Mouse (Mus musculus) gastrocnemius, adult 8-10 months (tissue): ENCODE measurements around the gene Tnf. TPM values are rescaled to one million over a fixed set of nuclear protein-coding genes. Genes with fewer than 3 reads are reported as not detected.

Experiments used
- DNase-seq, 2 experiments: peaks; one replicate each; pipeline ENCODE4 v3.0.0; 2022; ENCODE audit warnings: low spot score in 2 of 2
- total RNA-seq, 4 experiments: library from RNA; stranded (reverse); gene quantifications; 2 replicates each; pipeline ENCODE4 v1.2.4; 2022

Tnf gene
- total RNA-seq, 4 experiments from 2014 or later = 0.31 TPM; not detected in 3

DNA sequence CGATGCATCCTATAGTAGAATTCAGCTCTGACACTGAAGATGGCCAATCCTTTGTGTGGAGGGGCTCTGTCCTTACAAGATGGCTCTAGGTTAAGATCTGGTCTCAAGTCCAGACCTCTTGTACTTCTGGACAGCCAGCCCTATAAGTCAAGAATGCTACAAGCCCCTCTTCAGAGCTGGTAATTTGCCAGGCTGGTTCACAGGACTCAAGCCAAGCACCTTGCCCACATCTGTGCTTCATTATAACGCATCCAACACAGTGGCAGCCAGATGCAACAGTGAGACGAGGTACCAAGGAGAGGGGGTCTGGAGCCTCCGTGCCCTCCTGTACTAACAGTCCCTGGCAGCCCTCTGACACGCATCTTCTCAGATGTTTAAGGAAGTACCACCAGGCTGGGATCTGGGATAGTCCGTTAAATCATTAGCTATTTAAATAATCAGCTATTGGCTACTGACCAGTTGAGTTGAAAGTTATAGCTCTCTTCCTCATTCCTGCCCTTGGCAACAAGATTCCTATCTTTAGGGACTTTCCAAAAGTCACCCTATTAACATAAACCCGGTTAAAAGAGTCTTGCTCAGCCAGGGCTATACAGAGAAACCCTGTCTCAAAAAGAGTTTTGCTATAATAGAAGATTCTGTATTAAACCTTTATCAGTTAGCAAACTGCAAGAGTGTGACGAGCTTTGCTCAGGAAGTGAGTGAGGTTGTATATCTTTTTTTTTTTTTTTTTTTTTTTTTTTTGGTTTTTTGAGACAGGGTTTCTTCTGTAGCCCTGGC lies 27.4 kb downstream of the Tnf start:
- DNase-seq = no peak

DNA sequence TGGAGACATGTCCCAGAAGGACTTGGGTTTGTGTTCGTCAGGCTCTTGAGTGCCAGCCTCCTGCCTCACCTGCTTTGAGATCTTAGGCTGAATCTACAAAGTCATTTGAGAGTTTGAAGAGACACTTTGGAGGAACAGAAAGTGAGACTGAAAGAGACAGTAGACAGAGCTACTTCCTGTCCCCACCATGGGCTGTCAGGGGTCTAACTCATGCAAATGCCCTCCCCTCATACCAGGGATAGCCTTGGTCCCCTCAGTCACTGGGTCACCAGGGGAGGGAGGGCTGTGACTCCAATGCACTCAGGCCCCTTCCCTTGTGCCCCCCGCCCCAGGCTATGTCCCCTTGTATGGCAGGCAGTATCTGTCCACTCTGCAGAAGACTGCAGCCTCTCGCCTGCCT lies 28.5 kb downstream of the Tnf start:
- DNase-seq = no peak

DNA sequence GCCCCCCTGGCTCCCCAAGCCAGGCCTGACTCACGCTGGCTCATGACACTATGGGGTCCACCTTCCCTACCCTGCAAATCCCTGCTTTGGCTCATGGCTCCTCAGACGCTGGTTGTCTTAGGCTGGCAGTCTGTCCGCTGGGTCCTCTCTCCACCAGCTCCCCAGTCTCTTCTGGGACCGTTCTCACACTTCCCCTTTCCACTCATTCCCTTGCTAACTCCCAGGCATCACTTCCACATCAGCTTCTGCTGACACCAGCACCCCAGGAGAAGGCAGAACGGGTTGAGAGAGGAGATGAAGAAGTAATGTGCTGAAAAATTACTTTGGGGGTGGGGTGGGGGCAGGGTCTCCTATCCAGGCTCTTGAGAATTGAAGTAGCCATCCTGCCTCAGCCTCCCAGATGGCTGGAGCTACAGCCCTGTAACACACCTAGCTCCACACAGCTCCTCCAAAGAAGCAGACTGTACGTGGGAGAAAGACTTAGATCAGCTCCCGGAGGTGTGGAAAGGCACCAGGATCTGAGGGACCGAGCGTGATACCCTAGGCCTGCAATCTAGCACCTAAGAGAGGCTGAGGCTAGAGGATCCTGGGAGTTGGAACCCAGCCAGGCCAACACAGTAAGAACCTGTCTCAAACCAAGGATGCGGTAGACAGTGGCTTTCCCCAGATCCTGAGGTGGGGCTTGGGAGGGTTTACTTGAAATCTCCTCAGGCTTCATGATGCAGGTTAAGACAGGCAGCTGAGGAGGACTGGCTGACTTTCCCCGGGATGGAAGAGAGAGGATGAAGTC lies 29.2 kb downstream of the Tnf start:
- no peak for DNase-seq

DNA sequence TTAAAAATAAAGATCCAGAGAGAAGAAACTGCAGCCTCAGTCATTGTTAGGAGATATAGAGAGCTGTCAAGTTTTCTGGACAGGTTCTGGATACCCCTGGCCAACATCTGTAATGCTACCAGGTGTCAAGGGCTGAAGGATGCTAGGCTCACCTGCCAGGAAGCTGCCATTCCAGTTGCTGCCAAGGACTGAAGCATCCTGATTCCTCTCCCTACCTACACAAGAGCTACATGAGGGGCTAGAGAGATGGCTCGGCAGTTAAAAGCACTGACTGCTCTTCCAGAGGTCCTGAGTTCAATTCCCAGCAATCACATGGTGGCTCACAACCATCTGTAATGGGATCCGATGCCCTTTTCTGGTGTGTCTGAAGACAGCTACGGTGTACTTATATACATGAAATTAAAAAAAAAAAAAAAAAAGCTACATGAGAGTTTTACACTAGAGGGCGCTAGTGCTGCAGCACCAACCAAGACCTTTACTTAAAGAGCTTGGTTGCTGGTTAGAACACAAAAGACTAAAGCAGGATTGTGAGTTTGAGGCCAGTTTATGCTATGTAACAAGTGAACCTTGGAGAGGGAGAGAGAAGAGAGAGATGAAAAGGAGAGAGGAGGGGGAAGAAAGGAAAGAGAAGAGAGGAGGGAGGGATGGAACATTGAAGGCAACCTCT lies 33.1 kb downstream of the Tnf start:
- no peak for DNase-seq

DNA sequence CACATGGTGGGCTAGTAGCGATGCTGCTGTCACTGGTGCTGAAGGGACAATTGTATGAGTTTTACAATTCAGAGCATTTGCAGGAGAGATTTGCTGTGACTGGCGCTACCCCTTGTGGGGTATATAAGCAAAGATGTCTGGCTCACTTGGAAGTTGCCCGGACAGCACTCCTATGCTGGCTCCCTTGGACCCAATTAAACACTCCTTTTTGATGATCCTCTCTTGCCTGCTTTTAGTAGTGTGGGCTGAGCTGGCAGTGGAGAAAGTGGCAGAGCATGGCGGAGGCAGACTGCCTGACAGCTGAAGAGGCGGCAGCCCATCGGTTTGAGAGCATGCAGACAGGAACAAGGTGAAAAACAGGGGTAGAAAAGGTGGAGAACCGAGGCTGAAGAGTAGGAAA lies 34.0 kb downstream of the Tnf start:
- no peak for DNase-seq

DNA sequence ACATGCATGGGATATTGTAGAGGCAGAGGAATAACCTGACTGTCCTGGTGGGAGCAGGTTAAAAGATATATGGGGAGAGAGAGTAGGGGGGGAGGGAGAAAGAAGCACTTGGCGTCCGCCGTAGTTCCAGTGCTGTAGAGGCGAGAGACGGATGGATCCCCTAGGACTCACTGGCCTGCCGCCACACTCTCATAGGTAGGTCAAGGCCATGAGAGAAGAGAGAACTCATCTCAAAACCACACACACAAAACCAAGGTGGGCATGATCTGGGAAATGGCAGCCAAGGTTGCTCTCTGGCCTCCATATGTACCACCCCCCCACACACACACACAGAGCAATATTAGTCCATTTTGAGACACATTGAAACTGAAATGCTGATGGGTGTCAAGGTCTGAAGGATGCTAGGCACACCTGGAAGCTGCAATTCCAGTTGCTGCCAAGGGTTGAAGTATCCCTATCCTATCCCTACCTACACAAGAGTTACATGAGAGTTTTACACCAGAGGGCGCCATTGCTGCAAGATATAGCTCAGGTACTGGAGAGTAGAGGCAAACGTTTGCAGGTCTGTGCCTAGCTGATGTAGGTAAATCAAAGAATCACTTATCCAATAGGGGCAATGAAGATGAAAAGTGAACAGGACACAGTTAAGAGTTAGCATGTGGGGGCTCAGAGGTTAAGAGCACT lies 35.3 kb downstream of the Tnf start:
- DNase-seq = no peak

DNA sequence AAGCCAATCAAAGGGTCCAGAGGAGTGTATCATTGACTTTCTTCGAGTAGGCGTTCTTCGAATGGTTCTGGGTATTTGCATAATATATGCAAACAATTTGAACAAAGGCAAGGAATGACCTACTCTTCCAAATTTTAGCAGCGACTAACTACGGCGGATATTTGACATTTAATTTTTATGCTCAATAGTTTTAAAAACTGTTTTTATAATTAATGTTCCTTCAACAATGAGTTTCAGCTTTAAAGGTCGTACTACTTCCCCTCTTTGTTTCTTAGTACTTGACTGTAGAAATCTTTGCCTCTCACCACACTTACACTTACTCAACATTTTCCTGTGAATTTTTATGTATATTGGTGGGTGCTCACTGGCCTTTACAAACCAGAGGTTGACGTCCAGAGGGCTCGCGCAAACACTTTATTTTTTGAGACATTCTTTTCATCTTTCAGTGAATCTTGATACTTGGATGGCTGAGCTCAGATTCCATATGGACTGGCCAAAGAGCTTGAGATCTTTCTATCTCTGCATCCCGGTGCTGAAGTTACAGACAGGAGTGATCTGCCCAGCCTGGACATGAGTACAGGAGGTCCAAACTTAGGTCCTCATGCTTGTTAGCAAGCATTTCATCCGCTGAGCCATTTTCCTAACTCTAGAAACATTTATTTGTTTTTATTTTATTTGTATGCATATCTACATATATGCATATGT lies 36.2 kb downstream of the Tnf start:
- DNase-seq = no peak

DNA sequence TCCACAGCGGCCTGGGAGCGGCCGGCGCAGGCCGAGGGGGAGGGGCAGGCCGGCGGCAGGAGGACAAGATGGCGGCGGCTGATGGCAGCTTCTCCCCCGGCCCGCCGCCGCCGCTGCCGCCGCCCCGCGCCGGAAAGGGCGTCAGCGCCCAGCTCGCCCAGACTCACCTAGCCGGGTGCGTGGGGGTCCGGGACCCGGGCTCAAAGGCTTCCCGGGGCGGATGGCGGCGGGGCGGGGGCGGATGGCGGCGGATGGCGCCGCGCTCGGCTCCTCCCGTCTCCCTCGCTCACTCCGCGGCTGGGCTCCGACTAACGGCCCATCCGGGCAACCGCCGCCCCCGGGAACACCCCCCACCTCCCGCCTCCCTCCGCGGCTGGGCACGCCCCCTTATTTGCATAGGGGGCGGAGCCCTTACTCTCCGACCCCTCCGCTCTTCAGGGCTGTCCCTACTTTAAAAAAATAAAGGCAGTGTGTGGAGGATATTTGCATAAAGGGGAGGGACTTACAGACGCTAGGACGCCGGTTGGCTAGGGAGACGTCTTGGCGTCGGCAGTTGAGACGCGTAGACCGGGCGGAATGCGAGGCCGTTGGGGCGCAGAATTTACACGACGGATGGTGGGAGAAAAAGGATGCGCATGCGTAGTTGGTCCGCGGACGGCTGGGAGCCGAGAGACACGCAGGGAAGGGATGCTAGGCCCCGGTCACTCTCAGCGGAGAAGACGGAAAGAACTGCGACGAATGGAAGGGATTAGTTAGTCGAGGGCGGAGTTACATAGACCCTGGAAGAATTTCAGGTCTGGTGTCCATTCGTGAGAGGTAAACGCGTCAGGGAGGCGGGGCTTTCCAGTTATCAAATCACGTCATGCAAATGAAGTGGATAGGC lies 37.0 kb downstream of the Tnf start, which contains the start of gene Prrc2a:
Gene Prrc2a, minus strand, starts transcription at position 330 of the 883 bp plus-strand sequence.
- peak; percentile 96 to 98 for DNase-seq

DNA sequence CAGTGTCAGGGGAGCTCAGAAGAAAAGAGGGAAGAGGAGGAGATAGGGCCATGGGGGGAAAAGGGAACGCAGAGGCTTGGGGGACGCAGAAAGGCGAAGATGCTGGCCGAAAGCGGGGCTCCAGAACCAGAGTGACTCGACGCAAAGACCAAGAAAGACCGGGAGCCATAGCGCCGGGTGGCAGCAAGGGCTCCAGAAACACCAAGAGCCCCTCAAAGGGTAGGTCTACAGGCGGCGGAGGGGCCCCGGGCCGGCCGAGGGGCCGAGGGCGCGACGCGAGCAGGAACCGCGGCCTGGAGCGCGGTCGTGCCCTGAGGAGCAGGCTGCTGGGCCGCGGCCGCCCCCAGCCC lies 37.6 kb downstream of the Tnf start:
- DNase-seq = no peak

DNA sequence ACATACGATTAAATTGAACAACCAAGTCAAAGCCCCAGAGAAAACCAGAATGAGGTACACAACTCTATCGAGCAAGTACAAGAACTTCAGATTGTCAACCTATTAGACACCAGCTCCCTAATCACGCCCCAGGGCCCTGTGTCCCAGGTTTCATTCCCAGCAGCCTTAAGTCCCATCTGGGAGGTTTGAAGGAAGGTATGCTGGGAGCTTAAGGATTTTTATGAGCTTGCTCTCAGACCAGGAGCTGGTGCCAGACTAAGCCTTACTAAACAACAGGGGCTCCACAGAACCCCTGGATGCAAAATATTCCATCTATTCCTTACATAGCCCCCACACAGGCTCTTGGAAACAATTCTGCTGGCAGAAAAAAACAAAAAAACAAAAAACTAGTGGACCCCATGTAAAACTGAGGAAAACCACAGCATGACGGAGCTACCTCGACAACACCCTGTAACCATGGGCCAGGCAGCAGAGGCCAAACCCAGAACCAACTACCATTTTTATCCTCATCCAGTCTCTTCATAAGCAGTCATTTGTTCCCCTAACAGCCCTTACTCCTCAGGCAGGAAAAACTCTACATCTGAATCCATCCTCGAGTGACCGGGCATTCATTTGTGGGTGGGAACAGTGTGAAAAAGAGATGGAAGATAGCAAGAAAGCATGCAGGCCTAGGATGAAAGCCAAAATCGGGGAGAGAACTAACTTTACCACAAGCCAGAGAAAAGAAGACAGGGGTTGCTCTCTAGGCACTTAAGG lies 38.3 kb downstream of the Tnf start:
- no peak for DNase-seq

DNA sequence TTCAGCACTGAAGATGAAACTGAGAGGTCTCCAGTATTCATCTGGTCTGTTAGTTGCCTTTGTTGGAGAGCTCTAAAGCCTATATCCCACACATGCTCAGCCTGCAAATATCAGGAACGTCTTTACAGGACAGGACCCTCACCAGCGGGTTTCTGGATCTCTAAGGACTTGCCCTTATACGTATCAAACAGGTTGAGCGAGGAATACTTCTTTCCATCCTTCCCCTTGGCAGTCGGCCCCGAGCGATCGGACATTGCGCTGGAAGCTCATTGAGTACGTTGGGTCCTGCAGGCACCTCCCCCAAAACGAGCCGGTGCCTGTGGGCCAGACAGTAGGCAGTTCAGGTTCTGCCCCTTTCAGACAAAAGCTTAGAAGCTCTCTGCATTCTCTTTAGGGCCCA lies 39.1 kb downstream of the Tnf start:
- no peak for DNase-seq

DNA sequence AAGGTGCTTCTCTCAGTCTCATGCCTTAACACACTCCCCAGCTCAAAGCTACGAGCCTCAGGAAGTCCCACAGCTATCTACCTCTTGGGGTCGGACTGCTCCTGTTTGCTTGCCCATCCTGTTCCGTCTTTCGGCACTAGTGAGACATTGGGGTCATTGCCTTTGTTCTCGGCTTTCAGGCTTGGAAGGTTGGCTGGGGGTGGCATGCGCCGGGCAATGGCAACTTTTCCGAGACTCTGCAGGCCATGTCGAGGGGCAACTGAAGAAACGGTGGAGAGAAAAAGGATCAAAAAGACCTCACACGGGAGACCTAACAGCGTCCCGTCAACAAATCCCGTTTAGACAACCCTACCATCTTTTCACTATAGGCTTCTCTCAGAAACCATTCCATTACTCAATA lies 39.7 kb downstream of the Tnf start:
- no peak for DNase-seq

DNA sequence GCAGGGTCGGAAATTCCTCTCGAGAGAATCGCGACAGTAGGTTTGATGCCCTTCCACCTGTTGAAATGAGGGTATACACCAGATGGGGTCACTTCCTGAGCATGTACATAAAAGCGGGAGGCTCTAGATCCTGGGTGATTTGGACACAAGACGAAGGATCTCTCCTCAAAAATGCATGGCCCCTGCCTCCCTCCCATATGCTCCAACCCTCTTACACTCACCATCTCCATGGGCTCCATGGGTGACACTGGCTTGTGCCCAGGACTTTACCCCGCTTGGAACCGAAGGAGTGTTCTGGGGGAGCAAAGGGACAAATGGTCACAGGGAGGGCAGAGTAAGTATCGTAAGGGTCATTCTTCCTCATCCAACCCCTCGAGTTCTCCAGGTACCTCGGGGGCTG lies 40.4 kb downstream of the Tnf start:
- DNase-seq = no peak

DNA sequence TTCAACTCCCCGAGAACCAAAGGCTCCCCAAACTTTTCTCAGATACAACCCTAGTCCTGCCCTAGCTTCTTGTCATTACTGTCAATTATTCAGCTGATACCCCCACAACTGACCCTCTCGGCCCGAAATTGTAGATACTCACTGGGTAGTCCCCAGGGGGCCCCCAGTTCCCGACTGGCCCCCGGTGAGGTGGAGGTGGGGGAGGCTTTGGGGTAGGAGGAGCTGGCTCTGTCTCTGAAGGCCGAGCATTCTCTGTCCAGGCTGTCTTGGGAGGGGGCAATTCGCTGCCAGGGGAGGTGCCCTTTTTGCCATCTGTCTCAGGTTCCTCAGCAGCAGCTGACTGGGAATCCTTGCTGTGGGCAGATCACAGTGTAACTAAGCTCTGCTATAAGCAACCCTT lies 42.2 kb downstream of the Tnf start:
- DNase-seq = no peak

DNA sequence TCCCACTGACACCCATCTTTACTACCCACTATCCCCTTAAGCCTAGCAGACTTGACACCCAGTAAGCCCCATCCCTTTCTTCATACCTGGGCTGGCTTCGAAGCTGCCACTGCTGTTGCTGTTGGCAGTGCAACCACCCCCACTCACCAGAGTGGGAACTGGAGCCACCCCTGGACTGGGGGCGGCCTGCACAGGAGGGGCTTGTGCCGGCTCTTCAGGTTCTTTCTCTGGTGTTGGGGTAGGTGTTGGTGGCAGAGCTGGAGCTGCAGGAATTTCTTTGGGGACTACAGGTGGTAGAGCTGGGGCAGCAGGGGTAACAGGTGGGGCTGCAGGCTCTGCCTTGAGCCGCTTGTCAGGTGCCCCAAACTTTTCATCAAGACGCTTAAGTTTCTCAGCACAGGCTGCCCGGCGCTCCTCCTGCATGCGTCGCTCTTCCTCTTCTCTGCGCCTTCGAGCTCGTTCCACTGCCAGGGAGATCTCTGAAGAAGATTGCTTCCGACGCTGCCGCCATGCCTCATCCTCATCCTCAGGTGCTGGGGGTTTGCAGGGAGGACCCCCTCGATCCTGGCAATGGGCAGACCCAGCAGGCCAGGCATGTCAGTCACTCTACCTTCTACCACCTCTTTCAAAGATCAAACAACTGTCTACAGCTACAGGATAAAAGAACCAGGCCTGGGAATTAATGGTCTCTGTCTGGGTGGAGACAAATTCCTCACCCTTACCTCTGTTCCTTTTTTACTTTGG lies 42.8 kb downstream of the Tnf start:
- DNase-seq = no peak

DNA sequence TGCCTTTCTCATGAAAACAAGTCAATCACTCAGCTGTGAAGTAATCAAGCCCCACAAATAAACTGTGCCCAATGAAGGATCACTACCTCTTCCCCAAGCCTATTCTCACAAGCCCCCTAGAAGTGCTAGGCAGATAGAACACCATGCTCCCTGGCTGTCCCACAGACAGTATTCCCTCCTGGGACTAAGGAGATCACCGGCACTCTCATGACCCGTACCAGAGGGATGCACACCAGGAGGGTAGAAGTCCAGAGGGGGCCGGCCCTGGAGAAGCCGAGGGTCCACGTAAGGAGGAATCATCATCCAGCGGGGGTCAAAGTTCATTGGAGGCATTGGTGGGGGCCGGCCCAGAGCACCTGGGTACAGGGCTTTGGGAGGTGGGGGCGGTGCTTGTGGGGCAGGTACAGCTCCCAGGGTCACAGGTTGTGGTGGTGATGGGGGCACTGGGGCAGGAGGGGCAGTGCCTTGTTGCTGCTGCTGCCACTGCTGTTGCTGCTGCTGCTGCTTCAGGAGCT lies 44.1 kb downstream of the Tnf start:
- no peak for DNase-seq

DNA sequence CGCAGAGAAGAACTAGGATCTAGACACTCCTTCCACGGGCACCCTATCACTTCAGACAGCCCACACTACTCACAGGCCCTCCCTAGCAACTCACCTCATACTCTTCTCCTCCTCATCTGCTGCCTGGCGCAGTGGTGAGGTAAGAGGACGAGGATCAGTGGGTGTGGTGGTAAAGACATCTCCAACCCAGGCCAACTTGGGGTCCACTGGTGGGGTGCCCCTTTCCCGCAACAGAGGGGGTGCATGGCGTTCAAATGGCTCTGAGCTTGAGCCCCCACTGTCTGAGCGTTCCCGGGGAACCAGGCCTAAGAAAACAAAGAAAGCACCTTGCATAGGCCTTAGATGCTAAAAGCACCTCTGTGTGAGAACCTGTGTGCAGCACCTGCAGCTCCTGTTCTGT lies 44.6 kb downstream of the Tnf start:
- DNase-seq = no peak

DNA sequence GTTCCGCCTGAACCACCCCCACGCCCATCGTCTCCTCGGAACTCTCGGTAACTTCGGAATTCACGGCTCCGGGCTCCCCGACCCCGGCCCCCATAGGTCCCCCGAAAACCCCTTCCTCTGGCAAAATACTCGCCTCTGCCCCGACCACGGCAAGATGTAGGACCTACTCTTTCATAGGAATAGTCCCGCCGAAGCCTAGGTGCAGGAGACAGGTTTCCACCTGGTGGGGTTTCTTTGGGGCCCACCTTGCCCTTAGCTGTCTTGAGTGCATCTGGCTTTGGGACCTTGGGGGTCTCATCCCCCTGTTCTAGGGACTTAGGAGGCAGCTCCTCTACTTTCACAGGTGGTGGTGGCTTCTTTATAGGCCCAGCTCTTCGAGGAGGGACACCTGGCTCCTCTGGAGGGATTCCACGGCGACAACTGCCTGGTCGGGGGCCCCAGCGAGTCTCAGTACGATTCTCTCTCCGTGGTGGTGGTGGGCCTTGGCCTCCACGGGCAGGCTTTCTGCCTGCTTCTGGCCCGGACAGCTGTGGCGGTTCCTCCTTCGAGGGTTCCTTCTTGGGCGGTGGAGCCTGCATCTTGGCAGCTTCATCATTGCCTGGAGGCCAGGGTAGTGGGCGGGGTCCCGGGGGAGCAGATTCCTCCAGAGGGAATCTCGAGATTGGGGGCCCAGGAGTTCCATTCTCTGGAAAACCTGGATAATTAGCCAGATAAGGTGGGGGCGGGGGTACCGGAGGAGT lies 45.2 kb downstream of the Tnf start:
- DNase-seq = no peak
